Comparison of ENCODE assay signal across 2 mouse cellular contexts in genomic region chr12:40256543-40256942, GRCm38 (mm10). TPM values are rescaled to one million over a fixed set of nuclear protein-coding genes. Genes with fewer than 3 reads are reported as not detected.
"Had no signal": no experiment of that assay in that cellular context is flagged by ENCODE, and none has a peak within 500 bp of the region (broad histone marks: within the 10 kb centered on the region; RNA-seq: fewer than 3 reads in every experiment).

No protein-coding gene starts in this region.

RNA-seq across cellular contexts. Expression of gene Lsmem1, which starts 57.3 kb away (rescaled TPM):
- total RNA-seq: hindbrain, postnatal 0 days; liver, adult 2 months had no signal
